ENCODE assay signal across 16 mouse cellular contexts in the genomic region with DNA sequence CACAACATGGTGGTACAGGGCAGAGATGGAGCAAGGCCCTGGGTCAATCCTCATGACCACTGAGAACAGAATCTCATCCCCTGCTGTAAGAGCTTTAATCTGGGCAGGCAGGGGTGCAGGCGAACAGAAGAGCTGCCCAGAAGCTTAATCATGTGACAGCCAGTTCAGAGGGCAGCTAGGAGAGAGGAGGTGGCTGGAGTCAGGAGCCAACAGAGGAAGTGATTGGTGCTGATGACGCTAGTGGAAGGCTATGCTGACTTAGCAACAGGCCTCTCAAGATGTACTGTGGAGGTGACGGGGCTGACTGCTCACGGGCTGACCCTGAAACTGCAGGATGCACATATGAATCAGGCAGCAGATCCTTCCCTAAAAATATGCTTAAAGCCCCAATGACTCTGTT. TPM values are rescaled to one million over a fixed set of nuclear protein-coding genes. Genes with fewer than 3 reads are reported as not detected.
DNase-seq lines count a peak whose midpoint lies in the region; ATAC-seq and TF ChIP-seq lines count a peak whose summit lies in the region.
"Had no signal": no experiment of that assay in that cellular context is flagged by ENCODE, and none has a peak within 500 bp of the region (broad histone marks: within the 10 kb centered on the region; RNA-seq: fewer than 3 reads in every experiment).

No protein-coding gene starts in this region.

- H3K9ac ChIP-seq in midbrain, embryonic 14.5 days (replicated peaks; ENCODE audit: low read length): no peak overlapping the region
- H3K9ac ChIP-seq: limb, embryonic 12.5 days; midbrain, embryonic 15.5 days had no signal

- no peak overlapping the region for H3K4me3 ChIP-seq in heart, embryonic 10.5 days
- no peak overlapping the region for H3K4me3 ChIP-seq in midbrain, embryonic 10.5 days
- no peak overlapping the region for H3K4me3 ChIP-seq in midbrain, embryonic 14.5 days (replicated peaks; ENCODE audit: low read depth, low read length)
- H3K4me3 ChIP-seq in limb, embryonic 10.5 days: no peak overlapping the region
- no peak overlapping the region for H3K4me3 ChIP-seq in gastrocnemius, adult 2 months
- H3K4me3 ChIP-seq: erythroblast, embryonic 14.5 days; limb, embryonic 12.5 days; midbrain, embryonic 15.5 days had no signal

- no peaks in the 10 kb centered on the region for H3K36me3 ChIP-seq in heart, embryonic 10.5 days
- no peaks in the 10 kb centered on the region for H3K36me3 ChIP-seq in midbrain, embryonic 10.5 days
- H3K36me3 ChIP-seq in midbrain, embryonic 14.5 days (ENCODE audit: control insufficient read depth, insufficient read depth, low read length): no peaks in the 10 kb centered on the region
- no peaks in the 10 kb centered on the region for H3K36me3 ChIP-seq in limb, embryonic 10.5 days
- H3K36me3 ChIP-seq: limb, embryonic 12.5 days; midbrain, embryonic 15.5 days had no signal

- peaks cover 14% of the 10 kb centered on the region for H3K4me1 ChIP-seq in heart, embryonic 10.5 days
- H3K4me1 ChIP-seq in midbrain, embryonic 10.5 days: peaks cover 11% of the 10 kb centered on the region; the same call in 1 of the 2 replicates
- no peaks in the 10 kb centered on the region for H3K4me1 ChIP-seq in midbrain, embryonic 14.5 days (ENCODE audit: control insufficient read depth, insufficient read depth, low read length)
- H3K4me1 ChIP-seq in limb, embryonic 10.5 days: peaks cover 10% of the 10 kb centered on the region; the same call in 1 of the 2 replicates
- H3K4me1 ChIP-seq: limb, embryonic 12.5 days; midbrain, embryonic 15.5 days had no signal

- H3K27ac ChIP-seq in heart, embryonic 10.5 days: peak overlapping the region; percentile 59; the same call in 1 of the 2 replicates
- H3K27ac ChIP-seq in midbrain, embryonic 10.5 days (replicated peaks): peak overlapping the region; percentile 33
- H3K27ac ChIP-seq in midbrain, embryonic 14.5 days (replicated peaks; ENCODE audit: low read depth, low read length): no peak overlapping the region
- 0 out of 2 replicates have a peak overlapping the region, but pooled peaks have one; percentile 30 for H3K27ac ChIP-seq in limb, embryonic 10.5 days
- H3K27ac ChIP-seq in gastrocnemius, adult 2 months: no peak overlapping the region
- H3K27ac ChIP-seq: limb, embryonic 12.5 days; midbrain, embryonic 15.5 days had no signal

- H3K9me3 ChIP-seq in heart, embryonic 10.5 days: no peaks in the 10 kb centered on the region
- 0 out of 2 replicates have a peak, but pooled peaks cover 3% of the 10 kb centered on the region for H3K9me3 ChIP-seq in midbrain, embryonic 10.5 days (replicated peaks)
- no peaks in the 10 kb centered on the region for H3K9me3 ChIP-seq in midbrain, embryonic 14.5 days (ENCODE audit: control insufficient read depth, low read length)
- no peaks in the 10 kb centered on the region for H3K9me3 ChIP-seq in limb, embryonic 10.5 days (replicated peaks)
- H3K9me3 ChIP-seq: limb, embryonic 12.5 days; midbrain, embryonic 15.5 days had no signal

- DNase-seq in heart, embryonic 10.5 days (ENCODE audit: low spot score): no peak
- no peak for DNase-seq in heart, postnatal 10 days
- no peak for DNase-seq in midbrain, embryonic 10.5 days (ENCODE audit: low spot score)
- DNase-seq in midbrain, embryonic 14.5 days: no peak
- DNase-seq in limb, embryonic 10.5 days (ENCODE audit: low spot score): no peak
- DNase-seq in gastrocnemius, adult 2 months: no peak
- no peak for DNase-seq in retina, postnatal 1 day
- DNase-seq: cerebellum, adult 11-12 months; heart, postnatal 36 days; lung, postnatal 14 days; right cerebral cortex, adult 18-20 months; thymus, adult 2 months had no signal

- intact Hi-C loops in heart, postnatal 10 days (cut with DNase I): no loop called here
- intact Hi-C loops in gastrocnemius, adult 2 months (cut with DNase I): no loop called here

- WGBS in heart, embryonic 10.5 days: 25% methylated on average over 4 of the region's 4 CpGs
- 51% methylated on average over 4 of the region's 4 CpGs for WGBS in midbrain, embryonic 10.5 days
- WGBS in midbrain, embryonic 14.5 days: 52% methylated on average over 4 of the region's 4 CpGs
- 53% methylated on average over 4 of the region's 4 CpGs for WGBS in limb, embryonic 10.5 days

- no peak overlapping the region for H3K4me2 ChIP-seq in midbrain, embryonic 14.5 days (ENCODE audit: low read length)
- H3K4me2 ChIP-seq: limb, embryonic 12.5 days; midbrain, embryonic 15.5 days had no signal

- ATAC-seq in midbrain, embryonic 14.5 days (ENCODE audit: low FRiP score, low TSS enrichment): no peak
- ATAC-seq: CD4-positive, CD25-positive, alpha-beta regulatory T cell, adult 4 months; midbrain, embryonic 15.5 days had no signal

- no peaks in the 10 kb centered on the region for H3K27me3 ChIP-seq in heart, embryonic 10.5 days (ENCODE audit: insufficient read depth, poor library complexity, severe bottlenecking)
- H3K27me3 ChIP-seq in midbrain, embryonic 10.5 days (ENCODE audit: low read depth, poor library complexity, severe bottlenecking): no peaks in the 10 kb centered on the region
- no peaks in the 10 kb centered on the region for H3K27me3 ChIP-seq in midbrain, embryonic 14.5 days (ENCODE audit: control insufficient read depth, insufficient read depth, low read length)
- no peaks in the 10 kb centered on the region for H3K27me3 ChIP-seq in limb, embryonic 10.5 days (ENCODE audit: low read depth, poor library complexity, severe bottlenecking)
- H3K27me3 ChIP-seq: limb, embryonic 12.5 days; midbrain, embryonic 15.5 days had no signal

- TF ChIP-seq CTCF in gastrocnemius, adult 2 months (IDR thresholded peaks at IDR 0.05): no peak

RNA-seq across cellular contexts. Expression of a gene that starts 24.7 kb away (rescaled TPM):
- polyA plus RNA-seq in heart, embryonic 10.5 days (2016; fragmentation: Nextera tagmentation; extraction: Ambion mirVana): 373 and 457 TPM in 2 replicates
- total RNA-seq in heart, postnatal 10 days (2021): 100 to 1,000 TPM in 1 of 2 experiments, 10 to 100 TPM in 1; 81.9 to 104 TPM
- polyA plus RNA-seq in midbrain, embryonic 10.5 days (2016; fragmentation: Nextera tagmentation; extraction: Ambion mirVana): 609 and 658 TPM in 2 replicates
- polyA plus RNA-seq in midbrain, embryonic 14.5 days (2014; fragmentation: Nextera tagmentation; extraction: Ambion mirVana): 221 and 229 TPM in 2 replicates
- 549 and 585 TPM in 2 replicates for polyA plus RNA-seq in limb, embryonic 10.5 days (2016; fragmentation: Nextera tagmentation; extraction: Ambion mirVana)
- total RNA-seq in gastrocnemius, adult 2 months (2021): 10 to 100 TPM; 67.8 to 83.3 TPM

RNA-seq across cellular contexts. Expression of a gene that starts 35.3 kb away (rescaled TPM):
- 11.9 and 15.9 TPM in 2 replicates for polyA plus RNA-seq in heart, embryonic 10.5 days (2016; fragmentation: Nextera tagmentation; extraction: Ambion mirVana)
- total RNA-seq in heart, postnatal 10 days (2021): 10 to 100 TPM; 10.3 to 14.2 TPM
- polyA plus RNA-seq in midbrain, embryonic 10.5 days (2016; fragmentation: Nextera tagmentation; extraction: Ambion mirVana): 4.0 and 6.3 TPM in 2 replicates
- 3.1 and 4.6 TPM in 2 replicates for polyA plus RNA-seq in midbrain, embryonic 14.5 days (2014; fragmentation: Nextera tagmentation; extraction: Ambion mirVana)
- 6.4 and 8.9 TPM in 2 replicates for polyA plus RNA-seq in limb, embryonic 10.5 days (2016; fragmentation: Nextera tagmentation; extraction: Ambion mirVana)
- total RNA-seq in gastrocnemius, adult 2 months (2021): 1 to 10 TPM in 1 of 2 experiments, under 1 TPM in 1; 0.86 to 1.2 TPM

RNA-seq across cellular contexts. Expression of a gene that starts 36.0 kb away (rescaled TPM):
- 47.0 and 64.8 TPM in 2 replicates for polyA plus RNA-seq in heart, embryonic 10.5 days (2016; fragmentation: Nextera tagmentation; extraction: Ambion mirVana)
- total RNA-seq in heart, postnatal 10 days (2021): 10 to 100 TPM; 26.3 to 29.6 TPM
- polyA plus RNA-seq in midbrain, embryonic 10.5 days (2016; fragmentation: Nextera tagmentation; extraction: Ambion mirVana): 74.3 and 76.9 TPM in 2 replicates
- polyA plus RNA-seq in midbrain, embryonic 14.5 days (2014; fragmentation: Nextera tagmentation; extraction: Ambion mirVana): 66.3 and 67.8 TPM in 2 replicates
- polyA plus RNA-seq in limb, embryonic 10.5 days (2016; fragmentation: Nextera tagmentation; extraction: Ambion mirVana): 62.4 and 77.0 TPM in 2 replicates
- total RNA-seq in gastrocnemius, adult 2 months (2021): 10 to 100 TPM; 15.6 to 20.0 TPM

Comparison
In these comparisons a context has a peak if more than half of its experiments do, and no peak if none do; other contexts are left out.
1. H3K27ac ChIP-seq: peak in heart, embryonic 10.5 days (single experiment), midbrain, embryonic 10.5 days (single experiment) and limb, embryonic 10.5 days (single experiment); none in midbrain, embryonic 14.5 days (single experiment) and gastrocnemius, adult 2 months (single experiment).